Comparison of ENCODE assay signal across 27 mouse cellular contexts in genomic region chr6:77783342-77783741, GRCm38 (mm10).
DNase-seq lines count a peak whose midpoint lies in the region; ATAC-seq and TF ChIP-seq lines count a peak whose summit lies in the region.
"Had no signal": no experiment of that assay in that cellular context is flagged by ENCODE, and none has a peak within 500 bp of the region (broad histone marks: within the 10 kb centered on the region; RNA-seq: fewer than 3 reads in every experiment).

No protein-coding gene starts in this region.

- intact Hi-C loops in left cerebral cortex, adult 2 months (cut with DNase I): no loop called here

- H3K27ac ChIP-seq in midbrain, embryonic 11.5 days (ENCODE audit: low read depth, low read length): no peak overlapping the region
- no peak overlapping the region for H3K27ac ChIP-seq in midbrain, embryonic 16.5 days (ENCODE audit: low read length)
- H3K27ac ChIP-seq in hindbrain, embryonic 12.5 days: no peak overlapping the region
- no peak overlapping the region for H3K27ac ChIP-seq in hindbrain, embryonic 14.5 days
- no peak overlapping the region for H3K27ac ChIP-seq in neural tube, embryonic 15.5 days (replicated peaks)
- no peak overlapping the region for H3K27ac ChIP-seq in left cerebral cortex, adult 2 months
- H3K27ac ChIP-seq: heart, embryonic 13.5 days; intestine, embryonic 15.5 days; limb, embryonic 10.5 days; limb, embryonic 15.5 days; liver, embryonic 13.5 days; neural tube, embryonic 12.5 days; stomach, embryonic 15.5 days had no signal

- ATAC-seq in midbrain, embryonic 11.5 days (ENCODE audit: low FRiP score): no peak
- ATAC-seq in midbrain, embryonic 16.5 days: no peak
- peak; percentile 52; the same call in 1 of the 2 replicates for ATAC-seq in hindbrain, embryonic 12.5 days (ENCODE audit: low FRiP score)
- ATAC-seq in hindbrain, embryonic 14.5 days (ENCODE audit: low FRiP score): peak; percentile 69; the same call in 1 of the 2 replicates
- peak; percentile 5; the same call in 1 of the 2 replicates for ATAC-seq in neural tube, embryonic 15.5 days (ENCODE audit: low FRiP score)
- ATAC-seq: forebrain, embryonic 14.5 days; intestine, embryonic 15.5 days had no signal

- H3K36me3 ChIP-seq in midbrain, embryonic 11.5 days (ENCODE audit: control insufficient read depth, insufficient read depth, low read length): no peaks in the 10 kb centered on the region
- H3K36me3 ChIP-seq in midbrain, embryonic 16.5 days (ENCODE audit: control insufficient read depth, insufficient read depth, low read length): no peaks in the 10 kb centered on the region
- H3K36me3 ChIP-seq in hindbrain, embryonic 12.5 days: no peaks in the 10 kb centered on the region
- H3K36me3 ChIP-seq in hindbrain, embryonic 14.5 days (replicated peaks; ENCODE audit: control insufficient read depth, insufficient read depth): no peaks in the 10 kb centered on the region
- no peaks in the 10 kb centered on the region for H3K36me3 ChIP-seq in neural tube, embryonic 15.5 days
- H3K36me3 ChIP-seq: heart, embryonic 13.5 days; intestine, embryonic 15.5 days; limb, embryonic 10.5 days; limb, embryonic 15.5 days; liver, embryonic 13.5 days; neural tube, embryonic 12.5 days; stomach, embryonic 15.5 days had no signal

- no peak overlapping the region for H3K9ac ChIP-seq in midbrain, embryonic 11.5 days (ENCODE audit: low read length)
- H3K9ac ChIP-seq in midbrain, embryonic 16.5 days (ENCODE audit: low read depth, low read length): no peak overlapping the region
- no peak overlapping the region for H3K9ac ChIP-seq in hindbrain, embryonic 12.5 days
- H3K9ac ChIP-seq in hindbrain, embryonic 14.5 days: no peak overlapping the region
- H3K9ac ChIP-seq in neural tube, embryonic 15.5 days (replicated peaks): no peak overlapping the region
- H3K9ac ChIP-seq: heart, embryonic 13.5 days; intestine, embryonic 15.5 days; limb, embryonic 15.5 days; liver, embryonic 13.5 days; neural tube, embryonic 12.5 days; stomach, embryonic 15.5 days had no signal

- no peaks in the 10 kb centered on the region; the same call in 1 of the 2 replicates for H3K4me1 ChIP-seq in midbrain, embryonic 11.5 days (ENCODE audit: control insufficient read depth, insufficient read depth, low read length)
- peaks cover 4% of the 10 kb centered on the region; the same call in 1 of the 2 replicates for H3K4me1 ChIP-seq in midbrain, embryonic 16.5 days (ENCODE audit: control insufficient read depth, insufficient read depth, low read length)
- no peaks in the 10 kb centered on the region for H3K4me1 ChIP-seq in hindbrain, embryonic 12.5 days
- 0 out of 2 replicates have a peak, but pooled peaks cover 5% of the 10 kb centered on the region for H3K4me1 ChIP-seq in hindbrain, embryonic 14.5 days (replicated peaks; ENCODE audit: control insufficient read depth, insufficient read depth, low read length)
- peaks cover 5% of the 10 kb centered on the region; the same call in 1 of the 2 replicates for H3K4me1 ChIP-seq in neural tube, embryonic 15.5 days
- H3K4me1 ChIP-seq: heart, embryonic 13.5 days; intestine, embryonic 15.5 days; limb, embryonic 10.5 days; limb, embryonic 15.5 days; liver, embryonic 13.5 days; neural tube, embryonic 12.5 days; stomach, embryonic 15.5 days had no signal

- peak; percentile 54 for DNase-seq in midbrain, embryonic 11.5 days (ENCODE audit: low spot score, missing footprints)
- DNase-seq in hindbrain, embryonic 14.5 days (ENCODE audit: low spot score): peak; percentile 41
- no peak for DNase-seq in left cerebral cortex, adult 2 months (ENCODE audit: extremely low spot score in 1 of 2, low spot score in 2 of 2)
- DNase-seq: adrenal gland, postnatal 25 days; B cell, adult 2 months; cerebellum, adult 2 months; cerebellum, postnatal 14 days; gastrocnemius, postnatal 36 days; heart, postnatal 10 days; kidney, adult 9 months; kidney, postnatal 10 days; layer of hippocampus, postnatal 36 days; liver, embryonic 13.5 days; lung, adult 18-20 months; lung, postnatal 10 days; retina, postnatal 1 day; right cerebral cortex, postnatal 14 days had no signal

- no peak for TF ChIP-seq CTCF in left cerebral cortex, adult 2 months (IDR thresholded peaks at IDR 0.05)

- no peaks in the 10 kb centered on the region for H3K27me3 ChIP-seq in midbrain, embryonic 11.5 days (ENCODE audit: control insufficient read depth, insufficient read depth, low read length)
- no peaks in the 10 kb centered on the region for H3K27me3 ChIP-seq in midbrain, embryonic 16.5 days (ENCODE audit: control insufficient read depth, insufficient read depth, low read depth, low read length)
- no peaks in the 10 kb centered on the region for H3K27me3 ChIP-seq in hindbrain, embryonic 12.5 days
- no peaks in the 10 kb centered on the region for H3K27me3 ChIP-seq in hindbrain, embryonic 14.5 days (ENCODE audit: control insufficient read depth, insufficient read depth, low read length)
- no peaks in the 10 kb centered on the region for H3K27me3 ChIP-seq in neural tube, embryonic 15.5 days (replicated peaks)
- H3K27me3 ChIP-seq: heart, embryonic 13.5 days; intestine, embryonic 15.5 days; limb, embryonic 15.5 days; liver, embryonic 13.5 days; neural tube, embryonic 12.5 days; stomach, embryonic 15.5 days had no signal

- WGBS in midbrain, embryonic 11.5 days: 80% methylated on average over 3 of the region's 3 CpGs
- WGBS in midbrain, embryonic 16.5 days: 50% methylated on average over 3 of the region's 3 CpGs
- 55% methylated on average over 3 of the region's 3 CpGs for WGBS in hindbrain, embryonic 12.5 days
- 41% methylated on average over 3 of the region's 3 CpGs for WGBS in hindbrain, embryonic 14.5 days
- WGBS in neural tube, embryonic 15.5 days: 34% methylated on average over 3 of the region's 3 CpGs

- H3K4me2 ChIP-seq in midbrain, embryonic 11.5 days: no peak overlapping the region
- no peak overlapping the region for H3K4me2 ChIP-seq in midbrain, embryonic 16.5 days (ENCODE audit: low read length)
- H3K4me2 ChIP-seq in hindbrain, embryonic 12.5 days (replicated peaks): no peak overlapping the region
- H3K4me2 ChIP-seq in hindbrain, embryonic 14.5 days (replicated peaks): no peak overlapping the region
- H3K4me2 ChIP-seq in neural tube, embryonic 15.5 days: no peak overlapping the region
- H3K4me2 ChIP-seq: heart, embryonic 13.5 days; intestine, embryonic 15.5 days; limb, embryonic 15.5 days; liver, embryonic 13.5 days; neural tube, embryonic 12.5 days; stomach, embryonic 15.5 days had no signal

- H3K9me3 ChIP-seq in midbrain, embryonic 11.5 days (ENCODE audit: control insufficient read depth, low read length): no peaks in the 10 kb centered on the region
- H3K9me3 ChIP-seq in midbrain, embryonic 16.5 days (replicated peaks; ENCODE audit: control insufficient read depth, low read length, poor library complexity, severe bottlenecking): no peaks in the 10 kb centered on the region
- no peaks in the 10 kb centered on the region for H3K9me3 ChIP-seq in hindbrain, embryonic 12.5 days (replicated peaks)
- H3K9me3 ChIP-seq in hindbrain, embryonic 14.5 days (ENCODE audit: control insufficient read depth, low read length): no peaks in the 10 kb centered on the region
- no peaks in the 10 kb centered on the region for H3K9me3 ChIP-seq in neural tube, embryonic 15.5 days (replicated peaks)
- H3K9me3 ChIP-seq: heart, embryonic 13.5 days; intestine, embryonic 15.5 days; limb, embryonic 10.5 days; limb, embryonic 15.5 days; liver, embryonic 13.5 days; neural tube, embryonic 12.5 days; stomach, embryonic 15.5 days had no signal

- no peak overlapping the region for H3K4me3 ChIP-seq in midbrain, embryonic 11.5 days (ENCODE audit: low read depth, low read length)
- H3K4me3 ChIP-seq in midbrain, embryonic 16.5 days (ENCODE audit: low read depth, low read length): no peak overlapping the region
- H3K4me3 ChIP-seq in hindbrain, embryonic 12.5 days: no peak overlapping the region
- no peak overlapping the region for H3K4me3 ChIP-seq in hindbrain, embryonic 14.5 days (replicated peaks; ENCODE audit: low read length)
- no peak overlapping the region for H3K4me3 ChIP-seq in neural tube, embryonic 15.5 days (replicated peaks)
- no peak overlapping the region for H3K4me3 ChIP-seq in left cerebral cortex, adult 2 months
- H3K4me3 ChIP-seq: heart, embryonic 13.5 days; intestine, embryonic 15.5 days; limb, embryonic 10.5 days; limb, embryonic 15.5 days; liver, embryonic 13.5 days; neural tube, embryonic 12.5 days; stomach, embryonic 15.5 days had no signal

Comparison
In these comparisons a context has a peak if more than half of its experiments do, and no peak if none do; other contexts are left out.
1. ATAC-seq: peak in hindbrain, embryonic 12.5 days (single experiment), hindbrain, embryonic 14.5 days (single experiment) and neural tube, embryonic 15.5 days (single experiment); none in midbrain, embryonic 11.5 days (single experiment) and midbrain, embryonic 16.5 days (single experiment).
2. DNase-seq: peak in midbrain, embryonic 11.5 days (single experiment) and hindbrain, embryonic 14.5 days (single experiment); none in left cerebral cortex, adult 2 months (0 of 2).